Comparison of ENCODE assay signal across 9 mouse cellular contexts in genomic region chr7:142737772-142738171, GRCm38 (mm10). TPM values are rescaled to one million over a fixed set of nuclear protein-coding genes. Genes with fewer than 3 reads are reported as not detected.
DNase-seq lines count a peak whose midpoint lies in the region; ATAC-seq lines count a peak whose summit lies in the region.
"Had no signal": no experiment of that assay in that cellular context is flagged by ENCODE, and none has a peak within 500 bp of the region (broad histone marks: within the 10 kb centered on the region; RNA-seq: fewer than 3 reads in every experiment).

No protein-coding gene starts in this region.

- peak; percentile 84 for ATAC-seq in megakaryocyte-erythroid progenitor cell, adult 5-6 weeks (replicated peaks; ENCODE audit: low FRiP score, low TSS enrichment, poor library complexity, severe bottlenecking)

- peak; percentile 12 for DNase-seq in gastrocnemius, adult 18-20 months (ENCODE audit: low spot score)
- DNase-seq in gastrocnemius, postnatal 4 days (ENCODE audit: low spot score in 2 of 2) = no peak
- peak; percentile 9 for DNase-seq in ovary, postnatal 14 days (ENCODE audit: low spot score)
- DNase-seq in ovary, postnatal 10 days (ENCODE audit: low spot score) = no peak
- peak; percentile 28 for DNase-seq in cerebellum, adult 8-10 months
- DNase-seq in kidney, adult 8-10 months = peak; percentile 4 to 26
- no peak for DNase-seq in urinary bladder, postnatal 25 days (ENCODE audit: low spot score)

RNA-seq across cellular contexts. Expression of gene Ins2, which starts 5.4 kb away (rescaled TPM):
- not detected for total RNA-seq in gastrocnemius, adult 18-20 months (2021)
- not detected for total RNA-seq in gastrocnemius, postnatal 4 days (2021)
- not detected in 2 replicates for total RNA-seq in megakaryocyte-erythroid progenitor cell, adult 5-6 weeks (2014; fragmentation: Nextera tagmentation)
- not detected in 2 replicates for total RNA-seq in megakaryocyte-erythroid progenitor cell, adult 5-6 weeks (2017)
- total RNA-seq: adrenal gland, adult 18-20 months had no signal

Comparison
In these comparisons a context has a peak if more than half of its experiments do, and no peak if none do; other contexts are left out.
1. DNase-seq: peak in gastrocnemius, adult 18-20 months (single experiment), ovary, postnatal 14 days (single experiment), cerebellum, adult 8-10 months (single experiment) and kidney, adult 8-10 months (2 of 2); none in gastrocnemius, postnatal 4 days (0 of 2), ovary, postnatal 10 days (single experiment) and urinary bladder, postnatal 25 days (single experiment).